Mouse (Mus musculus) ES-Bruce4 (cell line): Measurements from ENCODE around the gene Clec3b. TPM values are rescaled to one million over a fixed set of nuclear protein-coding genes. Genes with fewer than 3 reads are reported as not detected.

Experiments used
- H3K27ac ChIP-seq: 2 replicates; pipeline ENCODE4 v1.5.1; 2012; ENCODE audit warnings: low read length, inconsistent platforms; ENCODE audit not compliant: insufficient read depth
- H3K27me3 ChIP-seq: 2 replicates; pipeline ENCODE4 v1.6.1; 2012; ENCODE audit warnings: mild to moderate bottlenecking, low read length, inconsistent platforms; ENCODE audit not compliant: control insufficient read depth, poor library complexity, insufficient read depth, severe bottlenecking
- H3K36me3 ChIP-seq: 2 replicates; pipeline ENCODE4 v1.6.1; 2012; ENCODE audit warnings: inconsistent platforms, mild to moderate bottlenecking, low read length, moderate library complexity; ENCODE audit not compliant: control insufficient read depth, poor library complexity, insufficient read depth, severe bottlenecking
- H3K4me1 ChIP-seq: one replicate; pipeline ENCODE4 v1.8.1; 2011; ENCODE audit warnings: low read length; ENCODE audit not compliant: control insufficient read depth, insufficient read depth
- H3K4me3 ChIP-seq: 2 replicates; pipeline ENCODE4 v1.5.1; 2011; ENCODE audit warnings: low read depth, mild to moderate bottlenecking, low read length
- H3K9ac ChIP-seq: 2 replicates; pipeline ENCODE4 v1.6.1; 2012; ENCODE audit warnings: low read depth, mild to moderate bottlenecking, inconsistent platforms; ENCODE audit not compliant: poor library complexity, severe bottlenecking
- H3K9me3 ChIP-seq: replicated peaks from 2 replicates; pipeline ENCODE4 v1.6.1; 2012; ENCODE audit warnings: mild to moderate bottlenecking, low read length, inconsistent platforms; ENCODE audit not compliant: control insufficient read depth, poor library complexity, insufficient read depth, severe bottlenecking
- CTCF ChIP-seq: IDR thresholded peaks from one replicate; pipeline ENCODE4 v1.8.1; 2011; ENCODE audit warnings: low read depth, low read length
- EP300 ChIP-seq: IDR thresholded peaks from 2 replicates; pipeline ENCODE4 v1.6.1; 2011; ENCODE audit warnings: low read depth, low read length; ENCODE audit not compliant: insufficient read depth
- POLR2A ChIP-seq: IDR thresholded peaks from one replicate; pipeline ENCODE4 v1.8.1; 2011; ENCODE audit warnings: low read length; ENCODE audit not compliant: insufficient read depth
- polyA plus RNA-seq: library from polyadenylated mRNA; stranded (reverse); fragments of >200 nt; gene quantifications from 2 replicates; pipeline ENCODE4 v1.2.4, GENCODE M21; 2011; ENCODE audit warnings: low read depth; ENCODE audit not compliant: missing spikeins, insufficient read depth, insufficient read length

The Clec3b gene
- not detected in 2 replicates for polyA plus RNA-seq

DNA sequence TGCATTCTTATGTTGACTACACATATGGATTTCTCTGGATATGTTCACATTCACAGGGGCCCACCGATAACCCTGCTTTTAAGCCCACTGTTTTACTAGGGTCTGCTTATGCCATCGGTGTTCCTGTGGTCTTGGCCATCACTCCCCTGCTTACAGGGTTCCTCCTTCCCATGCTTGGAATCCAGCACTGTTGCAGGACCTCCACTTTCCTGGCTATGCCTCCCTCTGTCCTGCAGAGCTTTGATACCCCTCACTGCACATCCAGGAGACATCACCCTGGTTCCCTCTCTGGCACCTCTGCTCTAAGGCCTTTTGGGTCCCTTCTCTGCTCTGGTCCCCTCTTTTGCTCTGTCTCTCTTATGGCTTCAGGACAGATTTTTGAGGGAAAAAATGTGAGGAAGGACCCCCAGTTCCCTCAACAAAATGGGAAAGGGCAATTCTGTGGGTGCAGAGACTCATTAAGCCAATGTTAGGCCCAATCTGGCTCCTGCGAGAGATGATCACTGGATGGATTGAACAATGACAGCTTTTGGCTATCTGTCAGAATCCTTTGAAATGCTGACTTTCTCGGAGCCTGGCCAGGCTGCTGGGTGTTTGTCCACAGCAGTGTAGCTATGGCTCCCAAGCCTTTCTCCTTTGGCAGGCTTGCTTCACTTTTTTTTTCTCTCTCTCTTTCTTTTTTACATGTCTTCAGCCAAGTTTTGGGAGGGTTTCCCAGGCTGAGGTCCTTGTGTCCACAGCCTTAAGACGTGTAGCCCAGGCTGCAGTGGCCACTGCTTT is at the start of gene Clec3b:
TSS of gene Clec3b (plus strand) at position 706 of the 780 bp plus-strand sequence.
- Histone ChIP-seq H3K27ac (no peak within 1 kb of the TSS), H3K4me3 (no peak within 1 kb of the TSS), H3K27me3 (no peaks in the 10 kb centered on the region), H3K4me1 (no peaks in the 10 kb centered on the region), H3K36me3 (no peaks in the 10 kb centered on the region), H3K9ac (no peak within 1 kb of the TSS), H3K9me3 (peaks cover 4% of the 10 kb centered on the region)
- TF ChIP-seq EP300 = no peak
- no peak for TF ChIP-seq POLR2A
- no peak for TF ChIP-seq CTCF

- H3K9me3 ChIP-seq = no peaks in the 10 kb centered on the region
Measured at GRCm38 (mm10) chr9:123103425-123103824, 47.3 kb upstream of the Clec3b start.

GRCm38 (mm10) chr9:123104362-123104761 is 46.4 kb upstream of the Clec3b start:
- Histone ChIP-seq H3K4me3 (no peak overlapping the region), H3K9me3 (no peaks in the 10 kb centered on the region), H3K27ac (no peak overlapping the region), H3K36me3 (peaks cover 12% of the 10 kb centered on the region), H3K27me3 (no peaks in the 10 kb centered on the region), H3K4me1 (no peaks in the 10 kb centered on the region), H3K9ac (no peak overlapping the region)
- TF ChIP-seq CTCF (no peak), EP300 (no peak), POLR2A (no peak)

More at GRCm38 (mm10) chr9:123103425-123103824, 47.3 kb upstream of the Clec3b start:
- H3K4me1 ChIP-seq = no peaks in the 10 kb centered on the region
- H3K36me3 ChIP-seq = peaks cover 16% of the 10 kb centered on the region
- H3K9ac ChIP-seq = no peak overlapping the region
- TF ChIP-seq CTCF = no peak
- TF ChIP-seq EP300 = no peak
- no peak for TF ChIP-seq POLR2A
- H3K27ac ChIP-seq = no peak overlapping the region
- no peaks in the 10 kb centered on the region for H3K27me3 ChIP-seq
- H3K4me3 ChIP-seq = no peak overlapping the region

DNA sequence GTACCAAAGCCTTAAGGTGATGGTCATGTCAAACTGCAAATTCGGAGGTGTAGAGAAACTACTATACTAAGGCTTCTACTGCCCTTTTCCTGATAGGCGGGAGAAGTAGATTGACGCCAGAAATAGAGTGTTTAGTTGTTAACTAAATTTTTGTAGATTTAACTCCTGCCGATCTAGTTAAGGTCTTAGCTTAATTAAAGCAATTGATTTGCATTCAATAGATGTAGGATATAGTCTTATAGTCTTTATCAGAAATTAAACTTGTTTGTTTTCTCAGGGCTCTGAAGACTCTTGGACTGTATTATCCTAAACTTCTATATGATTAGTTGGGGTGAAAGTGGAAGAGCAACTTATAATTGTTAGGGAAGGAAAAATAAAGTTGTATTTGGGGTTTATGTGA is 43.6 kb upstream of the Clec3b start:
- H3K9ac ChIP-seq = no peak overlapping the region
- 0 out of 2 replicates have a peak, but pooled peaks cover 3% of the 10 kb centered on the region for H3K36me3 ChIP-seq
- H3K27ac ChIP-seq = no peak overlapping the region
- H3K4me1 ChIP-seq = no peaks in the 10 kb centered on the region
- H3K27me3 ChIP-seq = no peaks in the 10 kb centered on the region
- TF ChIP-seq CTCF = no peak
- no peak for TF ChIP-seq EP300
- no peak overlapping the region for H3K4me3 ChIP-seq
- H3K9me3 ChIP-seq = no peaks in the 10 kb centered on the region

GRCm38 (mm10) chr9:123109188-123109587 is 41.6 kb upstream of the Clec3b start:
- Histone ChIP-seq H3K27me3 (no peaks in the 10 kb centered on the region), H3K36me3 (0 out of 2 replicates have a peak, but pooled peaks cover 3% of the 10 kb centered on the region), H3K9ac (no peak overlapping the region), H3K27ac (no peak overlapping the region), H3K9me3 (no peaks in the 10 kb centered on the region), H3K4me3 (no peak overlapping the region), H3K4me1 (no peaks in the 10 kb centered on the region)
- TF ChIP-seq POLR2A = no peak
- TF ChIP-seq CTCF = no peak
- TF ChIP-seq EP300 = no peak

- H3K9ac ChIP-seq = peak overlapping the region; percentile 43
- no peak for TF ChIP-seq POLR2A
- no peak overlapping the region for H3K27ac ChIP-seq
Measured at GRCm38 (mm10) chr9:123111751-123112221, 39.0 kb upstream of the Clec3b start.

More at GRCm38 (mm10) chr9:123111751-123112221, 39.0 kb upstream of the Clec3b start:
- no peaks in the 10 kb centered on the region for H3K9me3 ChIP-seq
- no peaks in the 10 kb centered on the region for H3K27me3 ChIP-seq
- H3K4me3 ChIP-seq = peak overlapping the region; percentile 76; the same call in 1 of the 2 replicates
- H3K36me3 ChIP-seq = no peaks in the 10 kb centered on the region
- H3K4me1 ChIP-seq = no peaks in the 10 kb centered on the region
